Mouse (Mus musculus) colon, adult 2 months (tissue): ENCODE results near the gene Olfr1441. TPM values are rescaled to one million over a fixed set of nuclear protein-coding genes. Genes with fewer than 3 reads are reported as not detected.

Experiments used
- polyA plus RNA-seq: library from polyadenylated mRNA; depleted of rRNA; stranded (reverse); fragments of >200 nt; gene quantifications from 2 replicates; pipeline ENCODE4 v1.2.3, GENCODE M21; 2012; rRNA removed

The Olfr1441 gene
- not detected in 2 replicates for polyA plus RNA-seq

GRCm38 (mm10) chr19:12417361-12417760, at the start of gene Olfr1441:
TSS of gene Olfr1441 (plus strand) at chr19:12417433.

GRCm38 (mm10) chr19:12386979-12387378, 30.3 kb upstream of the Olfr1441 start, which contains the start of gene Olfr1440:
TSS of gene Olfr1440 (plus strand) at chr19:12387279.

GRCm38 (mm10) chr19:12427605-12428004, 10.4 kb downstream of the Olfr1441 start, which contains the start of gene Pfpl:
TSS of gene Pfpl (plus strand) at chr19:12427905.

GRCm38 (mm10) chr19:12460282-12461249, 43.3 kb downstream of the Olfr1441 start, which contains the start of gene Mpeg1:
TSS of gene Mpeg1 (plus strand) at chr19:12460779.

Other genes starting within 250 kb of the Olfr1441 start
- not detected in 2 replicates for gene Olfr1555-ps1, start 247.3 kb upstream of the Olfr1441 start, polyA plus RNA-seq
- not detected in 2 replicates for gene Olfr1431, start 216.8 kb upstream of the Olfr1441 start, polyA plus RNA-seq
- not detected in 2 replicates for gene Olfr1432, start 184.8 kb upstream of the Olfr1441 start, polyA plus RNA-seq
- gene Olfr262, start 175.8 kb upstream of the Olfr1441 start, polyA plus RNA-seq, result not detected in 2 replicates
- gene Olfr235, start 156.4 kb upstream of the Olfr1441 start, polyA plus RNA-seq, result not detected in 2 replicates
- not detected in 2 replicates for gene Olfr1434, start 137.6 kb upstream of the Olfr1441 start, polyA plus RNA-seq
- not detected in 2 replicates for gene Olfr1436, start 118.3 kb upstream of the Olfr1441 start, polyA plus RNA-seq
- gene Olfr1437, start 92.3 kb upstream of the Olfr1441 start, polyA plus RNA-seq, result not detected in 2 replicates
- gene Olfr1438-ps1, start 81.5 kb upstream of the Olfr1441 start, polyA plus RNA-seq, result not detected in 2 replicates
- gene Olfr1440, start 30.2 kb upstream of the Olfr1441 start, polyA plus RNA-seq, result not detected in 2 replicates
- gene Pfpl, start 10.5 kb downstream of the Olfr1441 start, polyA plus RNA-seq, result not detected in 2 replicates
- 2.8 and 3.4 TPM in 2 replicates for gene Mpeg1, start 43.3 kb downstream of the Olfr1441 start, polyA plus RNA-seq
- 9.6 TPM in 2 replicates for gene Dtx4, start 84.0 kb downstream of the Olfr1441 start, polyA plus RNA-seq
- gene Fam111a, start 128.3 kb downstream of the Olfr1441 start, polyA plus RNA-seq, result 0.33 and 0.69 TPM in 2 replicates
- 0.06 TPM in 1 of 2 replicates, not detected in the other for gene Gm4952, start 182.5 kb downstream of the Olfr1441 start, polyA plus RNA-seq
- gene Glyat, start 215.9 kb downstream of the Olfr1441 start, polyA plus RNA-seq, result not detected in 2 replicates